ENCODE assay signal across 12 mouse cellular contexts in the genomic region with DNA sequence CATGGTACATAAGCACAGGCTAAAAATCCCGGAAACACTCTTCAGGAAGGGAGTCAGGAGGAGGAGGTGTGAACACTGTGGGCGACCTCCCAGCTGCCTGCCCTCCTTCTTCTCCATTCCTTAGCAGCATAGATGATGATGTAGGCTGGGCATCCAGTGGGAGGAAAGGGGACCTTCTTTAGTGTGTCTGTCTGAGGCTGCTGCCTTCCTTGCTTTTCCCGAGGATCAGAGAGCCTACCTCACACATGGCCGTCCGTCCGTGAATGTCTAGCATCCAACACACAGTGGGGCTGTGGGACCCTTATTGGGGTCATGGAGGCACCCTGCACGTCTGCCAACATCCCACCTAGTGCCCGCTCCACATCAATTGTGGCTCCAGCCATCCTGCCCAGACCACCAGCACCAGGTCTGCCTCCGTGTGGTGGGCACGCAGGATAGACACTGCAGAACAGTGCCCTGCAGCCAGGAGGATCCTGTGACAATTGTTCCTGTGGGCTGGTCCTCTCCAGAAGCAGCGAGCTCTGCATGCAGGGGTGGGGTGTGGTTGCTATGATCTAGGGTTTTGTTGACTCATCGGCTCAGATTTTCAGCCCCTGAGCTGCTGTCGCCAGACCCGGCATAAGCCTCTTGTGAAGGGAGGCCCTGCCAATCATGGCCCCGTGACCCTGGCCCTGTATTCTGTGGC.
DNase-seq lines count a peak whose midpoint lies in the region; ATAC-seq and TF ChIP-seq lines count a peak whose summit lies in the region.
"Had no signal": no experiment of that assay in that cellular context is flagged by ENCODE, and none has a peak within 500 bp of the region (broad histone marks: within the 10 kb centered on the region; RNA-seq: fewer than 3 reads in every experiment).

No protein-coding gene starts in this region.

- TF ChIP-seq CTCF in hindbrain, postnatal 0 days (IDR thresholded peaks at IDR 0.05; ENCODE audit: low read depth), result no peak; the same call in 1 of the 2 replicates

- ATAC-seq in embryonic facial prominence, embryonic 14.5 days (ENCODE audit: low read depth), result no peak
- no peak for ATAC-seq in hindbrain, postnatal 0 days

- DNase-seq in embryonic facial prominence, embryonic 14.5 days (ENCODE audit: low spot score), result peak; percentile 30
- DNase-seq in embryonic facial prominence, embryonic 10.5 days (ENCODE audit: low spot score), result no peak
- DNase-seq in testis, postnatal 10 days (ENCODE audit: low spot score), result peak; percentile 39
- no peak for DNase-seq in testis, postnatal 14 days (ENCODE audit: low spot score)
- peak; percentile 72 to 80 for DNase-seq in left cerebral cortex, postnatal 36 days (ENCODE audit: low spot score in 2 of 2)
- no peak for DNase-seq in hindbrain, postnatal 0 days (ENCODE audit: low spot score)
- DNase-seq in ovary, postnatal 36 days (ENCODE audit: low spot score), result no peak
- no peak for DNase-seq in T-cell, adult 2 months (ENCODE audit: low spot score)
- DNase-seq: B cell, adult 2 months; kidney, adult 8-10 months had no signal

- H3K4me2 ChIP-seq in embryonic facial prominence, embryonic 14.5 days (ENCODE audit: low read depth, low read length), result no peak overlapping the region
- H3K4me2 ChIP-seq in hindbrain, postnatal 0 days (ENCODE audit: low read depth, low read length), result no peak overlapping the region
- H3K4me2 ChIP-seq: hindbrain, embryonic 14.5 days; limb, embryonic 13.5 days had no signal

- H3K9me3 ChIP-seq in embryonic facial prominence, embryonic 14.5 days (ENCODE audit: control insufficient read depth, low read length), result no peaks in the 10 kb centered on the region
- H3K9me3 ChIP-seq in embryonic facial prominence, embryonic 10.5 days, result no peaks in the 10 kb centered on the region
- no peaks in the 10 kb centered on the region for H3K9me3 ChIP-seq in hindbrain, postnatal 0 days (ENCODE audit: low read length)
- H3K9me3 ChIP-seq: limb, embryonic 13.5 days had no signal

- intact Hi-C loops in left cerebral cortex, postnatal 36 days (cut with DNase I), result loop anchor here (5.0 kb wide), 1 partner anchor 78 kb away; no protein-coding TSS in a partner anchor

- no peaks in the 10 kb centered on the region for H3K27me3 ChIP-seq in embryonic facial prominence, embryonic 14.5 days (replicated peaks; ENCODE audit: control insufficient read depth, insufficient read depth, low read length)
- peaks cover 36% of the 10 kb centered on the region; the same call in 1 of the 2 replicates for H3K27me3 ChIP-seq in embryonic facial prominence, embryonic 10.5 days (replicated peaks; ENCODE audit: low read depth, poor library complexity, severe bottlenecking)
- no peaks in the 10 kb centered on the region for H3K27me3 ChIP-seq in hindbrain, postnatal 0 days (ENCODE audit: insufficient read depth, low read length)

- no peak overlapping the region for H3K9ac ChIP-seq in embryonic facial prominence, embryonic 14.5 days (ENCODE audit: low read depth, low read length)
- H3K9ac ChIP-seq in hindbrain, postnatal 0 days (replicated peaks; ENCODE audit: low read length), result no peak overlapping the region
- H3K9ac ChIP-seq: hindbrain, embryonic 14.5 days; limb, embryonic 13.5 days had no signal

- no peaks in the 10 kb centered on the region for H3K36me3 ChIP-seq in embryonic facial prominence, embryonic 14.5 days (ENCODE audit: control insufficient read depth, insufficient read depth, low read length)
- H3K36me3 ChIP-seq in embryonic facial prominence, embryonic 10.5 days (replicated peaks), result no peaks in the 10 kb centered on the region
- H3K36me3 ChIP-seq in hindbrain, postnatal 0 days (ENCODE audit: insufficient read depth, low read length), result no peaks in the 10 kb centered on the region
- H3K36me3 ChIP-seq: limb, embryonic 13.5 days had no signal

- H3K4me1 ChIP-seq in embryonic facial prominence, embryonic 14.5 days (ENCODE audit: control insufficient read depth, insufficient read depth, low read length), result peaks cover 9% of the 10 kb centered on the region
- H3K4me1 ChIP-seq in embryonic facial prominence, embryonic 10.5 days, result peaks cover 33% of the 10 kb centered on the region
- no peaks in the 10 kb centered on the region for H3K4me1 ChIP-seq in hindbrain, postnatal 0 days (ENCODE audit: insufficient read depth, low read length)

- H3K27ac ChIP-seq in embryonic facial prominence, embryonic 14.5 days (replicated peaks; ENCODE audit: low read depth, low read length), result no peak overlapping the region
- H3K27ac ChIP-seq in embryonic facial prominence, embryonic 10.5 days (replicated peaks), result no peak overlapping the region
- H3K27ac ChIP-seq in hindbrain, postnatal 0 days, result no peak overlapping the region
- H3K27ac ChIP-seq: hindbrain, embryonic 14.5 days; limb, embryonic 13.5 days had no signal

- 64% methylated on average over 15 of the region's 15 CpGs for WGBS in embryonic facial prominence, embryonic 14.5 days
- 71% methylated on average over 15 of the region's 15 CpGs for WGBS in embryonic facial prominence, embryonic 10.5 days
- 69% methylated on average over 15 of the region's 15 CpGs for WGBS in hindbrain, postnatal 0 days

- H3K4me3 ChIP-seq in embryonic facial prominence, embryonic 14.5 days (ENCODE audit: low read depth, low read length), result no peak overlapping the region
- no peak overlapping the region for H3K4me3 ChIP-seq in embryonic facial prominence, embryonic 10.5 days
- H3K4me3 ChIP-seq in hindbrain, postnatal 0 days (ENCODE audit: low read length), result no peak overlapping the region
- H3K4me3 ChIP-seq: limb, embryonic 13.5 days had no signal

Comparison
In these comparisons a context has a peak if more than half of its experiments do, and no peak if none do; other contexts are left out.
1. DNase-seq: peak in embryonic facial prominence, embryonic 14.5 days (single experiment), testis, postnatal 10 days (single experiment) and left cerebral cortex, postnatal 36 days (2 of 2); none in embryonic facial prominence, embryonic 10.5 days (single experiment), testis, postnatal 14 days (single experiment), hindbrain, postnatal 0 days (single experiment), ovary, postnatal 36 days (single experiment) and T-cell, adult 2 months (single experiment).